Mouse (Mus musculus): ENCODE data around the gene Zbtb8b.
"Not testable (repeated sequence)": the region's sequence is repeated elsewhere in the genome, so short reads cannot be mapped to it uniquely, and the experiment has no call there.

Zbtb8b gene

DNA sequence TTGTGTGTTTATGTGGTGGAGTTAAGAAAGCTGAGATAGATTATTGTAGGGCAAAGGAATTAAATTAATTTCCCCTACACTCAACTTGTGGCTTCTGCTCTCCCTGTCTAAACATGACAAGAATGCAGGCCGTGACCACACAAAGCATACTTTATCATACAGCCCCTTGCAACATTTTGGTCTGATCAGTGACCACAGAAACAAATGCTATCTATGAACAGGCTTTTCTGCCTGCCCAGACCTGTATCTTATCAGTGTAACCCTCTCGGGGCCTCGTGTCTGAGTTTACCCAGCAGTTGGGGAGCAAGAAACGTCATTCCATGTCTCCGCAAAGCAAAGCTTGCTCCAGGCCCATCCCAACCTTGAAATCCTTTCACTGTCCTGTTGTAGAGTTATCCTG lies 24.2 kb downstream of the Zbtb8b start:
- DNase-seq (ENCODE audit: low read depth, low spot score), result no peak

DNA sequence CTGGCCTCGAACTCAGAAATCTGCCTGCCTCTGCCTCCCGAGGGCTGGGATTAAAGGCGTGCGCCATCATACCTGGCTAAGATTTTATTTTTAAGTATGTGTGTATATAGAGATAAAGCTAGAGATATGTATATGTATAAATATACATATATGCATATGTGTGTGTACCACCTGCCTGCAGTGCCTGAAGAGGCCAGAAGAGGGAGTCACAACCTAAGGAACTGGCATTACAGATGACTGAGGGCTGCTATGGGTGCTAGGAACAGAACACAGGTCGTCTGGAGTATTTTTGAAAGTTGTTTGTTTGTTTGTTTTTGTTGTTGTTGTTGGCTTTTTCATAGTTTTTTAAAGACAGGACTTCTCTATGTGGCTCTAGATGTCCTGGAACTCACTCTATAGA lies 24.8 kb downstream of the Zbtb8b start:
- DNase-seq (ENCODE audit: low read depth, low spot score), result no peak

DNA sequence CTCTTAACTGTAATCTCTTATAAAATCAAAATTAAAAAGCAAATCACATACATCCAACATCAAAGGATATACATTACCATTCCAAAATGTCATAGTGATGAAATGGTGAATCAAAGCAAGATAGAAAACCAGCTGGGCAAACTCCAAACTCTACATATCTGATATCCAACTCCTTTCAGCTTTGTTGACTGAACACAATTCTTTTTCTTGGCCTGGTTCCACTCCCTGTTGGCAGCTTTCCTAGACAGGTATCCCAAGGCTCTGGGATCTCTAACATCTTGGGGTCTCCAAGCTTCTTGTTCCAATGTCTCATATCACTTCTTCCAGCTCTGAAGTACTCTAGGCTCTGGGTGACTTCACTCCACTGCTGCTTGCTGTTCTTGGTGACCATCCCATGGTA lies 29.7 kb downstream of the Zbtb8b start:
- no peak for DNase-seq (ENCODE audit: low read depth, low spot score)

DNA sequence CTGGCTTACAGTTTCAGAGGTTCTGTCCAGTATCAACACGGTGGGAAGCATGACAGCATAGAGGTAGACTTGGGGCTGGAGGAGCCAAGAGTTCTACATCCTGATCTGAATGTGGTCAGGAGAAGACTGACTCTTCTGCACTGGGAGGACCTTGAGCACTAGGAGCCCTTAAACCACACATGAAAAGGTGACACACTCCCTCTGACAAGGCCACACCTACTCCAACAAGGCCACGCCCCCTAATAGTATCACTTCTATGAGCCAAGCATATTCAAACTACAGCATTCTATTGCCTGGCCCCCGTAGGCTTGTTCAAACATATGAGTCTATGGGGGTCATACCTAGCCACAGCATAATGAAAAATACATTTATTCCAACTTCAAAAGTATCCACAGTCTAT lies 30.1 kb downstream of the Zbtb8b start:
- DNase-seq (ENCODE audit: low read depth, low spot score), result not testable (repeated sequence)

DNA sequence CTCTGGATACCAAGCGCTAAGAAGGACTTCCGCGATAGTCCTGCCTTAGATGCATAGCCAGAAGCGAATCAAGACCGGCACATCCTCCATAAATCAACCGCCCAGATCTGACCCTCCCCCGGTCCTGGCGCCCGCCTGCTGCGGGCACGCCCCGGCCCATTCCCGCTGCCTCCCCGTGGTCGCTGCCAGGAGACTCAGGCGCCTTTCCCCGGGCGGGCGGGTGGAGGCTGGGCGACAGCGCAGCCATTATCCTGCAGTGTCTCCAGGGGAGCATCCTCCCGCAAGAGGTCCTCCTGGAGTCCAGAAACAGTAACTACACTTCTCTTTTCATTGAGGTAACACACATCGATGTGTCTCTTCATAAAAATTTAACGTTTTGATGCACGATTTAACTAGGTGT lies 34.2 kb downstream of the Zbtb8b start:
- DNase-seq (ENCODE audit: low read depth, low spot score), result peak; percentile 73

DNA sequence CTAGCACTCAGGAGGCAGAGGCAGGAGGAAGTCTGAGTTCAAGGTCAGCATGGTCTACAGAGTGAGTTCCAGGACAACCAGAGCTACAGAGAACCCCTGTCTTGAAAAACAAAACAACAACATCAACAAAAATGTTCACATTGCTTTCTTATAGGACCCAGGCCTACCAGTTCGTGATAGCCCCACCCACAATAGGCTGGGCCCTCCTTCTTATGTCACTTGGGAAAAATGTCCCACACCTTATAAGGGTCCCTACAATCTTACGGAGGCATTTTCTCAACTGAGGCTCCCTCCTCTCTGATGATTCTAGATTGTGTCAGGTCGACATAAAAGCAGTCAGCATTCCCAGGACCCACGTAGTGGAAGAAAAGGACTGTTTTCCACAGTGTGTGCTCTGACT lies 40.8 kb downstream of the Zbtb8b start:
- no peak for DNase-seq (ENCODE audit: low read depth, low spot score)

DNA sequence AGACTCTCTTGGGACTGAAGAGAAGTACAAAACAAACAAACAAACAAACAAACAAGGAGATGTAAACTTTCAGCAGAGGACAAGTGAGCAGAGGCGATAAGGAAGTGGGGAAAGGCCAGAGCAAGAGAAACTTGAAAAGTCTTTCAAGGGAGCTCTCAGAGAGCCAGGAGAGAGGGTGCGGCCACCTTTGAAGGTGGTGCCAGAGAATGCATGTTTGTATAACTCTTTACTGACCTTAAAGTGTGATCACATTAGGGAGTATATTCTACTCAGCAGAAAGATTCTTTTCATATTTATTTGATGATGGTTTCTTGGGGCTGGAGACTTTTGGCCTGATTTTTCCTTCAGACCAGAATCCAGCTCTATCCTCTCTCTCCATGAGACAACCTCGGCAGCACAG lies 43.7 kb downstream of the Zbtb8b start:
- DNase-seq (ENCODE audit: low read depth, low spot score), result no peak

DNA sequence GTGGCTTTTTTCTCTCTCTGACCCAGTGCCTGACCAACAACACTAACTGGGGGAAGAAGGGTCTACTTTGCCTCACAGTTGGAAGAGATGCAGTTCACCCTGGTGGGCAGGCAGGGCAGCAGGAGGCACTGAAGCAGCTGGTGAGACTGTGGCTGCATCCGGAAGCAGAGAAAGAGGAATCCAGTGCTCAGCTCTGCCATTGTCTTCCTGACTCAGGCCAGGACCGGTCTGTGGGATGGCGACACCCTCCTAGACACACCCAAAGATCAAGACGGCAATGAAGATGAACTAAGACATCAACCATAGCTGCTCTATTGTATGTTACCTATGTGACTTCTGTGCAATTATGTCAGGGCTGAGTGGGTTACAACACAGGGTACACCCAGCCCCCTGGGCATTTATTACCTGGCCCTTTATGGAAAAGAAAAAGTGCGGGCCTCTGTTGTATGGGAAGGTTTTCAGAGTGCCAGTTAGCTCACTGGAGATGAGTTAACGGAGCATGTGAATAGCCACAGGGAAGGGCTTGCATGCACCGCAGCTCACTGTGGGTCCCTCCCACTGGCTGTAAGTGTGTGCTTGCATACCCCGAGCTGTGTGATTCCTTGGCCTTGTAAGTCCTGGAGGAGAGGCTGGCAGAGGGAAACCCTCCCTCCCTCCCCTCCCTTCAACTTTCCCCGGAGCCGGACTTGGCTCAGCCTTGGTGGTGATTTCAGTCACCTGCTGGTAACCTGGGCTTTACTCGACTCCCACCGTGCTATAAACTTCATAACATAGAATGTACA lies 46.4 kb downstream of the Zbtb8b start:
- no peak for DNase-seq (ENCODE audit: low read depth, low spot score)

DNA sequence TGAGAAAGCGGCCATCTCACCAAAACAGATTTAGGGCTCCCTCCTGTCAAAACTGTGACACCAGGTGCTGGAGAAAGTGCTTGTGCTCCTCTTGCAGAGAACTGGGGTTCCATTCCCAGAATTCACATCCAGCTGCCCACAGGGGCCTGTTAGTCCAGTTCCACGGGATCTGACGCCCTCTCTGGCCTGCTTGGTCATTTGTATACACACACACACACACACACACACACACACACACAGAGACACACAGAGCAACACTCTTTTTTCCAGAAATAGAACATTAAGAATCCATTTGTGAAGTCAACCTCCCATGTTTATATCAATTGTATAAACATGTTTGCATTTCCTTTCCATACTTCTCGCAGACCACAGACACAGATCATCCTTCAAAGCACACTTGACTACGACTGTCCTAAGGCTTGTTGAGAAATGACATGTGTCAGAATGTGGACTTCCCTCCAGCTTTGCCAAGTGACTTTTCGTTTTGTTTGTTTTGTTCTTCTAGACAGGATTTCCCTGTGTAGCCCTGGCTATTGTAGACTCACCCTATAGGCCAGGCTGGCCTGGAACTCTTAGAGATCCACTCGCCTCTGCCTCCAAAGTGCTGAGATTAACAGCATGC lies 49.6 kb downstream of the Zbtb8b start:
- no peak for DNase-seq (ENCODE audit: low read depth, low spot score)

DNA sequence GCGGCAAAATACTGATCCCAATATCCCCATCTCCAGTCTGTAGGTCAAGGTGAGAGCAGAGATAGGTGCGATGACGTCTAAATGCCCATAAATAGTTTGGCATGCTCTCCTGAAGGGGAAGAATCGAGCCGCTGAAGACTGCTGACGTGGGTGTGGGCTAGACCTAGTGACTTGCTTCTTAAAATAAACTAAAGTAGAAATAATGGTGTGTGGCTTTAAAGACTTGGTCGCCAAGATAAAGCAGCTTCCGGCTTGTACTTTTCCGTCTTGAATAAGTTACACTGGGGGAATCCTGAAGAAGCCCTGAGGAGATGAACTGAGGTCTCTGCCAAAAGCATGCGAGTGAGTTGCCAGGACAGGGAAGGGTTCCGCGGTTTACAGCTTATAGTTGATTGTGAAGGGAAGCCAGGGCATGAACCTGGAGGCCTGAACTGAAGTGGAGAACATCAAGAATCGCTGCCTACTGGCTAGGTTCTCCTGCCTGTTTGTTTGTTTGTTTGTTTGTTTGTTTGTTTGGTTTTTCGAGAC lies 50.4 kb downstream of the Zbtb8b start:
- DNase-seq (ENCODE audit: low read depth, low spot score), result no peak

DNA sequence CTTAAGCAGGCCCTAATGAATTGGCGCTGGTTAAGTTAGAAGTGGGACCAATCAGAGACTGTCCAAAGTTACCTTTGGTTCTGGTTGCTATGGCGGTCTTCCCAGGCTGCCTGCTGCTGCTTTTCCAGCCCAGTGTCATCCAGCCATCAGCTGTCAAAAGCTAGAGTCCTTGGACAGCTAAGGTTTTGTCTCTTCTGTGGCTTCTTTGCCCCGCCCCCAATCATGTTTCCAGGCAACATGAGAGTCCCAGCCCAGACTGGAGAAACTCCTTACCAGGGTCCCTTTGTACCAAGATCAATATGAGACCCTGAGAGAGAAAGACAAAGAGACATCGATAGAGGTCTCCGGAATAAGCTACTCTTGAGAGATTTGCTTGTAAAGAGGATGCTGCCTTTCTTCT lies 52.2 kb downstream of the Zbtb8b start:
- DNase-seq (ENCODE audit: low read depth, low spot score), result no peak

DNA sequence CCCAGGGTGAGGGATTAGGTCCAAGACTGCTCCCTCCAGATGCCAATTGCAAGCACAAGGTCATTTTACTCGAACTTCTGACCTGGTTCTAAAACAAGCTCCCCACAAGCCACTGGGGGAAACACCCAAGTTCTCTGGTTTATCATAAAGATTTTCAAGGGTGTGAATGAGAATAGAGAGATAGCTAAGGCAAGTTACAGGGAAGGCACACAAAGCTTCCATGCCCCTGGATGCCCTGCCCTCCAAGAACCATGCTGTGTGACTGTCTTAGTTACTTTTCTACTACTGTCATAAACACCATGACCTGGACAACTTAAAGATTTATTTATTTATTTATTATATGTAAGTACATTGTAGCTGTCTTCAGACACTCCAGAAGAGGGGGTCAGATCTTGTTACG lies 53.7 kb downstream of the Zbtb8b start:
- no peak for DNase-seq (ENCODE audit: low read depth, low spot score)

DNA sequence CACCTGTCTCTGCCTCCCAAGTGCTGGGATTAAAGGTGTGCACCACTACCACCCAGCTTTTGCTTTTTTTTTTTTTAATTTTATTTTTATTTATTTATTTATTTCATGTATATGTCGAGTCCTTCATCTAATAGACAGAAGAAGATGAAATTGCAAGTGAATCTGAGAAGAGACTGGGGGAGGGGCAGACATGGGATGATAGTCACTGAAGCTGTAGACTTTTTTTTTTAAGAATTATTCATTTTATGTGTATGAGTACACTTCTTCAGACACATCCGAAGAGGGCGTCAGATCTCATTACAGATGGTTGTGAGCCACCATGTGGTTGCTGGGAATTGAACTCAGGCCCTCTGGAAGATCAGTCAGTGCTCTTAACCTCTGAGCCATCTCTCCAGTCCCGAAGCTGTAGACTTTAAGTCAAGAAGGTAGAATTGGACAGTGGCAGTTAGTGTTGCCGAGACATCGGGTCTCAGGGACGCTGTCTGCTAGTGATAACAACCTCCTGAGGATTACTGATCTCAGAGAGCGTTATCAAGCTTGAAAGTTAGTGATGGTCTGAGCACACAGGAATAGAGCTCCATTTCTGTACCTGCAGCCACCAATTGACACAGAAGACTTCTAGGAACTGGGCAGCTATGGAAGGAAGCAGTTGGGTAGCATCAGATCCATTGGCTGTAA lies 54.2 kb downstream of the Zbtb8b start:
- no peak for DNase-seq (ENCODE audit: low read depth, low spot score)

DNA sequence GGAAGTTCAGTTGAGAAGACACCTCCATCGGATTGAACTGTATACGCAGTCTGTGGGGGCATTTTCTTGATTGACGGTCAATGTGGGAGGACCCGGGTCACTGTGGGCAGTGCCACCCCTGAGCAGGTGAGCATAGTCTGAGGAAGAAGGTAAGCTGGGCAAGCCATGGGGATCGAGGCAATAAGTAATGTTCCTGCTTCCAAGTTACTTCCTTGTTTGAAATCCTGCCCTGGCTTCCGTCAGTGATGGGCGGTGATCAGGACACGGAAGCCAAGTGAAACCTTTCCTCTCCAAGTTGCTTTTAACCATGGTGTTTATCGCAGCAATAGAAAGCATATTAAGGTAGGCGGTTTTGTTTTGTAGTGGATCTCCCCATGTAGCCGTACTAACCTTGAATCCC lies 55.0 kb downstream of the Zbtb8b start:
- no peak for DNase-seq (ENCODE audit: low read depth, low spot score)

DNA sequence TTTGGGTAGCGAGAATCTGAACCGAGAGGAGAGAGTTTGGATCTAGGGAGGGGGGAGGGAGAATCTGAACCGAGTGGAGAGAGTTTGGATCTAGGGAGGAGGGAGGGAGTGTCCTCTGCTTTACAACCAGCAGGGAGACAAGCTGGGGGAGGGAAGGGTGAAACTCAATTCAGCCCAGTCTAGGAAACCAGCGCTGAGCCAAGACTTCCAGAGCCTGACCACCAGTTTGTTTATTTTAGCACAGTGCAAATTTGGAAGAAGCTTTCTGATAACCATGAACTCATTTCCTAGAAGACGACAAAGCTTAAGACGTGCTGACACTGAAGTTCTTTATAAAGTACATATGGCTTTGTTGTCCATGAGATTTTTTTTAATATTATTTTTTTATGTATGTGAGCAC lies 56.2 kb downstream of the Zbtb8b start:
- no peak for DNase-seq (ENCODE audit: low read depth, low spot score)

DNA sequence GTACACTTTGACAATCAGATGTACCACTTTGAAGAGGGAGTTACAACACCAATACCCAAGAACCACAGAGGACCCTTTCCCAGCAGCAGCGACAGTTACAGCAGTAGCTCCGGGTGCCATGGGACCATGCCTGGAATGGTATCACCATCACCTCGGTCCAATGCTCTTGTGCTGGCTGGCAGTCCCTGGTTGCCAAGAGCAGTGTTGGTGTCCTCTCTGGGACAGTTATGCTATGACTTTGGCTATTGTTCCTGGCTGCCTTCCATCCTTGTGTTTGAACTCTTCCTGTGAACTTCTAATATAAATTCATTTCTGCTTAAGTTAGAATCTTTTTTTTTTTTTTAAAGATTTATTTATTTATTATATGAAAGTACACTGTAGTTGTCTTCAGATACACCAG lies 57.1 kb downstream of the Zbtb8b start:
- no peak for DNase-seq (ENCODE audit: low read depth, low spot score)

DNA sequence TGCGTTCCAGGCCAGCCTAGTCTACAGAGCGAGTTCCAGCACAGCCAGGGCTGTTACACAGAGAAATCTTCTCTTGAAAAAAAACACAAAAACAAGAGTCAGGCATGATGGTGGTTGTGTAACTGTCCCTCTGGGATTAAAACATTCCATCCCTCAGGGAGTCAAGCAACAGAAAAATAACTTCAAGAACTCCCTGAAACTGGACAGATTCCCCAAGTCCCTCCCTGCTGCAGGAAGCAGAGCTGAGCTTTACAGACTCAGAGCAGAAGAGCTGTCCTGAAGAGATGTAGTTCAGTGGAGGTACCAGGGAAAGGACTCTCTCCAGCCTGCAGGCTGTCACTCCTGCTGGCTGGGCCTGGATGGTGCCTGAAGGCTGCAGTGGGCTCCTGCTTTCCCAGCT lies 58.2 kb downstream of the Zbtb8b start:
- no peak for DNase-seq (ENCODE audit: low read depth, low spot score)

DNA sequence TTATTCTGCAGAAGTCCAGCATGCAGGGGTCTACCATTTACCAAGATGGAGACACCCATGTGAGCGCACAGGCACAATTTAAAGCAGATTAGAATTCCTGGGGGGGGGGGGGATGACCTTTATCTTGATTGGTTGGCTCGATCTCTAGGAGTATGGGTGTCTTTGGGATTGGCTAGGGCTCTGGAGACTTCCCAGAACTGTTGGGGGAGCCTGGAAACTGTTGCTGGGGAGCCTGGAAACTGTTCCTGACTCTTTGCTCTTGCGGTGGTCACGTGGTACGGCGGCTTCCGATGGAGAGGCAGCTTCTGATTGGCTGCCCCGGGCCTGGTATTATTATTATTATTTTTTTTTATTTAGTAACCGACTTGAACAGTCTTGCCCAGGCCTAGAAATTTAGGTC lies 58.6 kb downstream of the Zbtb8b start:
- DNase-seq (ENCODE audit: low read depth, low spot score), result no peak

DNA sequence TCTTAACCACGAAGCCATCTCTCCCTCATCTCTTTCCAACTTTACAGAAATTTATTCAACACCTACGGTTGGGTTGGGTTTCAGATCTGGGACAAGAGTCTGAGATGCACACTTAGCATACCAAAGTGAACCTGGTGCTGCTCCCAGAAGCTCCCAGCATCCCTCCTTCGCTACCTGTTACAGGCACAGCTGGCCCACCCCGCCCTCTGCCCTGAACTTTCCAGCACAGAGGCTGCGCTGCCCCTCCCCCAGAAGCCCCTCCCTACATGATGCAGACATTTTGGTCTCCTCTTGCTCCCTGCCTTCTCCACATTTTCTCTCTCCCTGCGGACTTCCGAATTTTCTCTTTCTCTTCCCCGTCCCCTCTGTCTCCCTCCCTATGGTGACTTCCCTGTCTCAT lies 59.5 kb downstream of the Zbtb8b start:
- DNase-seq (ENCODE audit: low read depth, low spot score), result no peak

DNA sequence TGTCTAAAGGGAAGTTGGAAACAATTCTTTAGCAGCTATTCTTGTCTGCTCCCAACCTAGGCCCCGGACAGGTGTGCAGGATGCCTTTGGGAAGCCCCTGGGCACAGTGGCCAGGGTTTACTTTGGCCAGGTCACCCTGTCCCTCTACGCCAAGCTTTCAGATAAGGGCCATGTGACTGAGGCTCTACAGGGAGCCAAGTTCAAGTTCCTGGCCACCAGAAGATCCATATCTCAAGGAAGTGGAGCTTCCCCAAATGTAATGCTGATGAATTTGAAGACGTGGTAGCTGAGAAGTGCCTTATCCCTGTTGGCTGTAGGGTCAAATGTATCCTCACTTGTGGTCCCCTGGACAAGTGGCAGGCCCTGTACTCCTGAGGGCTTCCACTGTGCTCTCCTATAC lies 60.8 kb downstream of the Zbtb8b start:
- no peak for DNase-seq (ENCODE audit: low read depth, low spot score)

DNA sequence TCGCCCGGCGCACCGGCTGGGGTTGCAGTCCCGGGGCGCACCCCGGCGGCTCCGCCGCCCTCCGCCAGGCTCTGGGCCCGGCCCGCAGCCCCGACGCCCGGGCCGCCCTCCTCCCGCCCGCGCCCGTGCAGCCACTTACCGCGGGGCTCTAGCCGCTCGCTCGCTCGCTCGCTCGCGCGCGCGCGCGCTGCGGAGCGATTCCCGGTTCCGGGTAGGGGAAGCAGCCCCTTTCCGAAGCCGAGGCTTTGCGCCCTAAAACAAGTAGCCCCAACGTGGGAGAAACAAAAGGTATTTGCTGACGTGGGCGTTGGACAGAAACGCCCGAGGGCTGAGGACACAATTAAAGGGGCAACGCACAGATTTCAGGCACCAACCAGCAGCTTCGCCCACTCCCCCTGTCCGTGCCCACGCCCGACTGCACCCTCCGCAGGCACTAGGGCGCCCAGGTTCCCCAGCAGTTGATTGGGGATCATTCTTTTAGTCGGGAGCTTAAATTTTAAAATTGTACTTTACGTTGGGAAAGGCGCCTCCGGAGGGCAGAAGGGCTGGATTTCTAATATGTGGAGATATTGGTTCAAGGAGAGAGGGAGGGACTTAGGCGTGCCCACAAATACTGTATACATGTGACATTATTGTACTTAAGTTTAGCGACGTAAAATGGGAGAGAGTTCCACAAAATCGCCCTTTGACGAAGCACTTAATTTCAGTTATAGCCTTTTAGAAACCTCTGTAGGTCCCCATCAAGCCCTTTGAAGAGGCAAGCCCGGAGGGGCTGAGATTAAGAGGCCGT lies 62.9 kb downstream of the Zbtb8b start, which contains the start of gene Zbtb8a:
Gene Zbtb8a (minus strand): TSS at position 516 of the 790 bp plus-strand sequence.
- peak; percentile 72 for DNase-seq (ENCODE audit: low read depth, low spot score)

Measured in mesoderm, embryonic 11.5 days (tissue).